Mouse (Mus musculus) ES-E14 (cell line): ENCODE measurements at regions not wholly inside any gene's neighbourhood (a gene's known extent, or its start where the extent isn't known, plus 50 kb on each side); places are given as distances from the start of the nearest gene placed in this dataset.

Experiments used
- CHD2 ChIP-seq: IDR thresholded peaks from 2 replicates; pipeline ENCODE4 v1.6.1; 2014; ENCODE audit warnings: mild to moderate bottlenecking, low read depth, low read length, inconsistent platforms
- HCFC1 ChIP-seq: IDR thresholded peaks from 2 replicates; pipeline ENCODE4 v1.6.1; 2012; ENCODE audit warnings: low read length, inconsistent platforms, borderline replicate concordance; ENCODE audit not compliant: insufficient read depth
- MAFK ChIP-seq: IDR thresholded peaks from 2 replicates; pipeline ENCODE4 v1.6.1; 2014; ENCODE audit warnings: mild to moderate bottlenecking, low read depth, low read length, inconsistent platforms; ENCODE audit not compliant: insufficient read depth
- ZC3H11A ChIP-seq: IDR thresholded peaks from 2 replicates; pipeline ENCODE4 v1.6.1; 2012; ENCODE audit warnings: low read depth, mild to moderate bottlenecking, inconsistent platforms, low read length, borderline replicate concordance
- ZNF384 ChIP-seq: IDR thresholded peaks from 2 replicates; pipeline ENCODE4 v1.6.1; 2012; ENCODE audit warnings: low read depth, low read length, inconsistent platforms

DNA sequence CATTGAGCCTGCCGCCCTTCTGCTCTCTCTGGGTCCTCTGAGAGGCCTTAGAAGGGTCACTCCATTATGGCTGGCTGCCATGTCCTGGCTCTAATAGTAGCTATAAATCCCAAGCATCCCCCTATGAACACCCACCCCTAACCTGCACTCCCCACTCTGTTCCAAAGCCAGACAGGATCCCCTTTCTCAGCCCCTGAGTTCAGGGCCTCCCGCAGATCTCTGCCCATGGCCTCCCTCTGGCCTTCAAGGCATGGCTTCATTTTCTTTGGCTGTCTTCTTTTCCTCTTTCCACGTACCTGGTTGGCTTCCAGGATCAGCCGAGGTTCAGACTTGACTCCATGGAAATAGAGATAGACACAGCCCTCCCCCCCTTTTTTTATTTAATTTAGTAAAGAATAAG, 227.8 kb downstream of the Cyp26b1 start:
- no peak for TF ChIP-seq ZC3H11A
- TF ChIP-seq ZNF384 = no peak
- TF ChIP-seq MAFK = no peak
- no peak for TF ChIP-seq HCFC1
- no peak for TF ChIP-seq CHD2
